Mouse (Mus musculus): ENCODE measurements at regions not wholly inside any gene's neighbourhood (a gene's known extent, or its start where the extent isn't known, plus 50 kb on each side); places are given as distances from the start of the nearest gene placed in this dataset.

GRCm38 (mm10) chr3:49842119-49842518 lies 85.0 kb upstream of the Pcdh18 start:
- peak in 1 of 2 experiments; percentile 6 for DNase-seq (ENCODE audit: low spot score in 2 of 2)

GRCm38 (mm10) chr3:49840448-49841156 lies 83.5 kb upstream of the Pcdh18 start:
- DNase-seq (ENCODE audit: low spot score in 2 of 2): no peak

- no peak for DNase-seq (ENCODE audit: low spot score in 2 of 2)
Observed at GRCm38 (mm10) chr3:49814401-49814800, 57.3 kb upstream of the Pcdh18 start.

- DNase-seq (ENCODE audit: low spot score in 2 of 2): no peak
Observed at GRCm38 (mm10) chr3:49807721-49808120, 50.6 kb upstream of the Pcdh18 start.

GRCm38 (mm10) chr3:49807280-49807679 lies 50.2 kb upstream of the Pcdh18 start:
- no peak for DNase-seq (ENCODE audit: low spot score in 2 of 2)

Measured in frontal cortex, postnatal 14 days (tissue).